Comparison of ENCODE assay signal across 14 mouse cellular contexts in the genomic region with DNA sequence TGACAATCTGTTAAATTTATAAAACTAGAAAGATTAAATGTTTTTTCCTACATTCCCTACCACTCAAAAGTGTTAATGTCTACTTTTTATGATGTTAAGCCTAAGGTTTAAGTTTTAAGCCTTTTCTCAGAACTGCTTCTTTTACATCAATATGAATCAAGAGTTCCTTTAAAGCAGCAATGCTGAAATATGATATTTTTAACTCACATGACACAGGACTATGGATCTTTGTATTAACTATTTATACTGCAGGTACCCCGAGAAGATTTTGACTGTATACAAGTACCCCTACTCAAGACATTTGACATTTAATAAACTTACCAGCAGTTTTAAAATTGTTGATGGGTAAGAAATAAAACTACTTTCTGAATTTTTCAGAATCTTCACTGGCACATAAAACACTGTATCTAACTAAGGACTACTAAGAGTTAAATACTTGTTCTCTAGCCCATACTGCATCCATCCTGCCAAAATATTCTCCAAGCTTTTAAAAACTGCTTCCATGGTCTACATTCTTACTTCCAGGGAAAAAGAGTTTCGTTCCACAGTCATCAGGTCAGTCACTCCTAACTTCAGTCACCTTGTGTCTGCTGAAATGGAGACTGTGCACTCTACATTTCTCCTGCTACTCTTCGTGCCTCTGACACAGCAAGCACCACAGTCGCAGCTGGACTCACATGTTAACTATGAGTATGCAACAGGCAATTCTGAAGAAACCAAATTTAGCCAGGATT. TPM values are rescaled to one million over a fixed set of nuclear protein-coding genes. Genes with fewer than 3 reads are reported as not detected.
DNase-seq lines count a peak whose midpoint lies in the region; ATAC-seq and TF ChIP-seq lines count a peak whose summit lies in the region.
"Had no signal": no experiment of that assay in that cellular context is flagged by ENCODE, and none has a peak within 500 bp of the region (broad histone marks: within the 10 kb centered on the region; RNA-seq: fewer than 3 reads in every experiment).

No protein-coding gene starts in this region.

- H3K27ac ChIP-seq in gastrocnemius, adult 2 months = peak overlapping the region; percentile 81
- H3K27ac ChIP-seq in kidney, embryonic 16.5 days (ENCODE audit: low read length) = no peak overlapping the region; the same call in 1 of the 2 replicates
- H3K27ac ChIP-seq in embryonic facial prominence, embryonic 13.5 days = peak overlapping the region; percentile 82
- peak overlapping the region; percentile 83 for H3K27ac ChIP-seq in limb, embryonic 15.5 days
- H3K27ac ChIP-seq: hindbrain, embryonic 15.5 days; left cerebral cortex, adult 2 months; liver, embryonic 12.5 days had no signal

- 0 out of 2 replicates have a peak overlapping the region, but pooled peaks have one; percentile 12 for H3K4me2 ChIP-seq in kidney, embryonic 16.5 days (replicated peaks; ENCODE audit: low read depth, low read length)
- peak overlapping the region; percentile 51 for H3K4me2 ChIP-seq in embryonic facial prominence, embryonic 13.5 days
- 0 out of 2 replicates have a peak overlapping the region, but pooled peaks have one; percentile 10 for H3K4me2 ChIP-seq in limb, embryonic 15.5 days
- H3K4me2 ChIP-seq: hindbrain, embryonic 15.5 days; liver, embryonic 12.5 days had no signal

- no peak for DNase-seq in gastrocnemius, adult 2 months
- no peak for DNase-seq in gastrocnemius, postnatal 25 days
- no peak for DNase-seq in kidney, adult 11 months
- DNase-seq in ovary, adult 18-20 months (ENCODE audit: low spot score) = no peak
- DNase-seq in adrenal gland, adult 2 months = no peak
- DNase-seq: adrenal gland, postnatal 25 days had no signal

- peak overlapping the region; percentile 62 for H3K4me3 ChIP-seq in gastrocnemius, adult 2 months
- peak overlapping the region; percentile 39 for H3K4me3 ChIP-seq in kidney, embryonic 16.5 days (ENCODE audit: low read length)
- peak overlapping the region; percentile 35 for H3K4me3 ChIP-seq in embryonic facial prominence, embryonic 13.5 days
- H3K4me3 ChIP-seq in limb, embryonic 15.5 days = peak overlapping the region; percentile 37
- H3K4me3 ChIP-seq: hindbrain, embryonic 15.5 days; left cerebral cortex, adult 2 months; liver, embryonic 12.5 days; megakaryocyte, embryonic 14.5 days had no signal

- H3K4me1 ChIP-seq in kidney, embryonic 16.5 days (ENCODE audit: insufficient read depth, low read length) = no peaks in the 10 kb centered on the region
- H3K4me1 ChIP-seq in embryonic facial prominence, embryonic 13.5 days = peaks cover 3% of the 10 kb centered on the region; the same call in 1 of the 2 replicates
- H3K4me1 ChIP-seq in limb, embryonic 15.5 days = no peaks in the 10 kb centered on the region
- H3K4me1 ChIP-seq: hindbrain, embryonic 15.5 days; liver, embryonic 12.5 days had no signal

- no peak for TF ChIP-seq CTCF in gastrocnemius, adult 2 months (IDR thresholded peaks at IDR 0.05)

- H3K36me3 ChIP-seq in kidney, embryonic 16.5 days (ENCODE audit: insufficient read depth, low read length) = no peaks in the 10 kb centered on the region
- H3K36me3 ChIP-seq in embryonic facial prominence, embryonic 13.5 days = 0 out of 2 replicates have a peak, but pooled peaks cover 5% of the 10 kb centered on the region
- H3K36me3 ChIP-seq in limb, embryonic 15.5 days = no peaks in the 10 kb centered on the region; the same call in 1 of the 2 replicates
- H3K36me3 ChIP-seq: hindbrain, embryonic 15.5 days; liver, embryonic 12.5 days had no signal

- intact Hi-C loops in gastrocnemius, adult 2 months (cut with DNase I) = no loop called here

- 73% methylated on average over 4 of the region's 4 CpGs for WGBS in kidney, embryonic 16.5 days
- WGBS in embryonic facial prominence, embryonic 13.5 days = 38% methylated on average over 4 of the region's 4 CpGs
- 25% methylated on average over 4 of the region's 4 CpGs for WGBS in limb, embryonic 15.5 days

- H3K9ac ChIP-seq in kidney, embryonic 16.5 days (replicated peaks; ENCODE audit: low read length) = no peak overlapping the region
- peak overlapping the region; percentile 61; the same call in 1 of the 2 replicates for H3K9ac ChIP-seq in embryonic facial prominence, embryonic 13.5 days
- no peak overlapping the region for H3K9ac ChIP-seq in limb, embryonic 15.5 days
- H3K9ac ChIP-seq: hindbrain, embryonic 15.5 days; liver, embryonic 12.5 days had no signal

- H3K9me3 ChIP-seq in kidney, embryonic 16.5 days (ENCODE audit: low read length) = no peaks in the 10 kb centered on the region
- no peaks in the 10 kb centered on the region for H3K9me3 ChIP-seq in embryonic facial prominence, embryonic 13.5 days
- H3K9me3 ChIP-seq in limb, embryonic 15.5 days = no peaks in the 10 kb centered on the region
- H3K9me3 ChIP-seq: hindbrain, embryonic 15.5 days; liver, embryonic 12.5 days; megakaryocyte, embryonic 14.5 days had no signal

- ATAC-seq in kidney, embryonic 16.5 days (ENCODE audit: low FRiP score, low TSS enrichment) = no peak
- no peak for ATAC-seq in embryonic facial prominence, embryonic 13.5 days (ENCODE audit: insufficient number of reproducible peaks, insufficient read depth, low FRiP score, low TSS enrichment, low read depth)
- ATAC-seq in limb, embryonic 15.5 days (ENCODE audit: insufficient number of reproducible peaks, low FRiP score, low TSS enrichment, low read depth) = peak; percentile 65; the same call in 1 of the 2 replicates
- ATAC-seq: liver, embryonic 12.5 days had no signal

- H3K27me3 ChIP-seq in kidney, embryonic 16.5 days (ENCODE audit: insufficient read depth, low read length) = no peaks in the 10 kb centered on the region
- no peaks in the 10 kb centered on the region for H3K27me3 ChIP-seq in embryonic facial prominence, embryonic 13.5 days
- H3K27me3 ChIP-seq in limb, embryonic 15.5 days = no peaks in the 10 kb centered on the region
- H3K27me3 ChIP-seq: hindbrain, embryonic 15.5 days; liver, embryonic 12.5 days; megakaryocyte, embryonic 14.5 days had no signal

RNA-seq across cellular contexts. Expression of a gene that starts 0.9 kb away (rescaled TPM):
- 10 to 100 TPM; 21.3 to 46.8 TPM for total RNA-seq in gastrocnemius, adult 2 months (2021)
- total RNA-seq in gastrocnemius, postnatal 25 days (2021) = 10 to 100 TPM; 33.9 to 37.0 TPM
- polyA plus RNA-seq in kidney, embryonic 16.5 days (2015; fragmentation: Nextera tagmentation; extraction: Ambion mirVana) = 54.9 and 59.1 TPM in 2 replicates
- 90.4 and 112 TPM in 2 replicates for polyA plus RNA-seq in embryonic facial prominence, embryonic 13.5 days (2015; fragmentation: Nextera tagmentation; extraction: Ambion mirVana)
- 324 and 326 TPM in 2 replicates for polyA plus RNA-seq in limb, embryonic 15.5 days (2015; fragmentation: Nextera tagmentation; extraction: Ambion mirVana)
- 10 to 100 TPM; 60.1 to 64.3 TPM for total RNA-seq in adrenal gland, adult 2 months (2021)
- polyA plus RNA-seq in adrenal gland, adult 2 months (2012; rRNA removed) = 2.1 and 3.2 TPM in 2 replicates
- total RNA-seq: monocyte, adult 5-6 weeks had no signal

RNA-seq across cellular contexts. Expression of a gene that starts 26.5 kb away (rescaled TPM):
- total RNA-seq in gastrocnemius, adult 2 months (2021) = 1 to 10 TPM; 1.9 to 4.8 TPM
- 1 to 10 TPM; 2.4 to 2.7 TPM for total RNA-seq in gastrocnemius, postnatal 25 days (2021)
- polyA plus RNA-seq in kidney, embryonic 16.5 days (2015; fragmentation: Nextera tagmentation; extraction: Ambion mirVana) = 1.0 and 2.0 TPM in 2 replicates
- 14.6 and 18.8 TPM in 2 replicates for polyA plus RNA-seq in embryonic facial prominence, embryonic 13.5 days (2015; fragmentation: Nextera tagmentation; extraction: Ambion mirVana)
- polyA plus RNA-seq in limb, embryonic 15.5 days (2015; fragmentation: Nextera tagmentation; extraction: Ambion mirVana) = 16.9 and 27.1 TPM in 2 replicates
- 1 to 10 TPM; 5.1 to 6.2 TPM for total RNA-seq in adrenal gland, adult 2 months (2021)
- polyA plus RNA-seq in adrenal gland, adult 2 months (2012; rRNA removed) = 0.20 TPM in 1 of 2 replicates, not detected in the other
- total RNA-seq: monocyte, adult 5-6 weeks had no signal

RNA-seq across cellular contexts. Expression of a gene that starts 43.8 kb away (rescaled TPM):
- under 1 TPM; 0.79 to 0.86 TPM for total RNA-seq in gastrocnemius, adult 2 months (2021)
- total RNA-seq in gastrocnemius, postnatal 25 days (2021) = under 1 TPM; 0.78 to 0.92 TPM
- polyA plus RNA-seq in kidney, embryonic 16.5 days (2015; fragmentation: Nextera tagmentation; extraction: Ambion mirVana) = 26.2 and 28.6 TPM in 2 replicates
- polyA plus RNA-seq in embryonic facial prominence, embryonic 13.5 days (2015; fragmentation: Nextera tagmentation; extraction: Ambion mirVana) = 27.2 and 29.4 TPM in 2 replicates
- polyA plus RNA-seq in limb, embryonic 15.5 days (2015; fragmentation: Nextera tagmentation; extraction: Ambion mirVana) = 19.5 and 21.5 TPM in 2 replicates
- total RNA-seq in adrenal gland, adult 2 months (2021) = 1 to 10 TPM in 1 of 2 experiments, under 1 TPM in 1; 0.79 to 1.0 TPM
- polyA plus RNA-seq in adrenal gland, adult 2 months (2012; rRNA removed) = 0.12 and 0.39 TPM in 2 replicates

RNA-seq across cellular contexts. Expression of a gene that starts 44.1 kb away (rescaled TPM):
- 10 to 100 TPM; 12.8 to 13.1 TPM for total RNA-seq in gastrocnemius, adult 2 months (2021)
- total RNA-seq in gastrocnemius, postnatal 25 days (2021) = 10 to 100 TPM in 1 of 2 experiments, 1 to 10 TPM in 1; 8.4 to 10.8 TPM
- polyA plus RNA-seq in kidney, embryonic 16.5 days (2015; fragmentation: Nextera tagmentation; extraction: Ambion mirVana) = 15.1 and 15.7 TPM in 2 replicates
- polyA plus RNA-seq in embryonic facial prominence, embryonic 13.5 days (2015; fragmentation: Nextera tagmentation; extraction: Ambion mirVana) = 17.1 and 17.5 TPM in 2 replicates
- polyA plus RNA-seq in limb, embryonic 15.5 days (2015; fragmentation: Nextera tagmentation; extraction: Ambion mirVana) = 13.6 and 14.6 TPM in 2 replicates
- total RNA-seq in adrenal gland, adult 2 months (2021) = 10 to 100 TPM; 21.7 to 33.0 TPM
- 0.19 and 0.22 TPM in 2 replicates for polyA plus RNA-seq in adrenal gland, adult 2 months (2012; rRNA removed)

Comparison
In these comparisons a context has a peak if more than half of its experiments do, and no peak if none do; other contexts are left out.
1. RNA of a gene that starts 0.9 kb away (polyA plus RNA-seq): 324 to 326 TPM in limb, embryonic 15.5 days, 90.4 to 112 TPM in embryonic facial prominence, embryonic 13.5 days and 54.9 to 59.1 TPM in kidney, embryonic 16.5 days; 2.1 to 3.2 TPM in adrenal gland, adult 2 months; every median in the first group is over 10 times any median in the second.
2. RNA of a gene that starts 43.8 kb away (polyA plus RNA-seq): 27.2 to 29.4 TPM in embryonic facial prominence, embryonic 13.5 days, 26.2 to 28.6 TPM in kidney, embryonic 16.5 days and 19.5 to 21.5 TPM in limb, embryonic 15.5 days; 0.12 to 0.39 TPM in adrenal gland, adult 2 months; every median in the first group is over 10 times any median in the second.
3. Peak in every context shown above with its lines, with median percentiles within 50 percentile points of each other: H3K4me3 ChIP-seq and H3K4me2 ChIP-seq.